Mouse (Mus musculus) MEL (cell line): Measurements from ENCODE around the gene Dnajc11.

Experiments
- E2F4 ChIP-seq: IDR thresholded peaks from 2 replicates; pipeline ENCODE4 v1.6.1; 2011; ENCODE audit warnings: low read depth, low read length, improper control_type of control experiment, borderline replicate concordance
- ETS1 ChIP-seq: IDR thresholded peaks from 2 replicates; pipeline ENCODE4 v1.6.1; 2012; ENCODE audit warnings: low read depth, mild to moderate bottlenecking, inconsistent platforms, low read length, improper control_type of control experiment, moderate library complexity
- MAX ChIP-seq: IDR thresholded peaks from 2 replicates; pipeline ENCODE4 v1.6.1; 2011; ENCODE audit warnings: low read length, improper control_type of control experiment
- USF1 ChIP-seq: IDR thresholded peaks from 2 replicates; pipeline ENCODE4 v1.6.1; 2014; ENCODE audit warnings: low read depth, mild to moderate bottlenecking, inconsistent platforms, low read length, improper control_type of control experiment, moderate library complexity

GRCm38 (mm10) chr4:151957584-151958315 is 24.3 kb downstream of the Dnajc11 start:
- TF ChIP-seq USF1: no peak
- no peak for TF ChIP-seq MAX
- TF ChIP-seq ETS1: no peak
- no peak for TF ChIP-seq E2F4
